Mouse (Mus musculus): ENCODE results near the gene Ppp1r13b.

GRCm38 (mm10) chr12:111933971-111934370 lies 26.1 kb upstream of the Ppp1r13b start:
- TF ChIP-seq POLR2A (IDR thresholded peaks at IDR 0.05; ENCODE audit: low read depth, low read length) (no peak), CTCF (IDR thresholded peaks at IDR 0.05; ENCODE audit: borderline replicate concordance, insufficient read depth, low read length) (no peak)
